Mouse (Mus musculus) forebrain, postnatal 0 days (tissue): ENCODE results near the gene Bves. TPM values are rescaled to one million over a fixed set of nuclear protein-coding genes. Genes with fewer than 3 reads are reported as not detected.

ENCODE experiments used
- ATAC-seq: fragments of 200-750 bp; cut with Nextera tagmentation; 2 replicates; pipeline ENCODE4 v1.8.0; 2017; ENCODE audit warnings: mild to moderate bottlenecking, moderate library complexity
- DNase-seq: peaks from one replicate; pipeline ENCODE4 v3.0.0-alpha.2; 2015
- H3K27ac ChIP-seq: fragments of 300-500 bp; sonication (generic); 2 replicates; pipeline ENCODE4 v1.5.1; 2014; ENCODE audit warnings: low read depth, mild to moderate bottlenecking, antibody characterized with exemption, low read length, moderate library complexity, mixed read lengths
- H3K27me3 ChIP-seq: fragments of 300-500 bp; sonication (generic); 2 replicates; pipeline ENCODE4 v1.6.1; 2014; ENCODE audit warnings: mild to moderate bottlenecking, low read length, mixed read lengths; ENCODE audit not compliant: insufficient read depth
- H3K36me3 ChIP-seq: fragments of 300-500 bp; sonication (generic); 2 replicates; pipeline ENCODE4 v1.6.1; 2014; ENCODE audit warnings: mild to moderate bottlenecking, moderate library complexity; ENCODE audit not compliant: insufficient read depth
- H3K4me1 ChIP-seq: fragments of 300-500 bp; sonication (generic); 2 replicates; pipeline ENCODE4 v1.6.1; 2014; ENCODE audit warnings: antibody characterized with exemption; ENCODE audit not compliant: insufficient read depth
- H3K4me2 ChIP-seq: fragments of 300-500 bp; sonication (generic); 2 replicates; pipeline ENCODE4 v1.6.1; 2014; ENCODE audit warnings: low read depth, mild to moderate bottlenecking, moderate library complexity
- H3K4me3 ChIP-seq: fragments of 300-500 bp; sonication (generic); 2 replicates; pipeline ENCODE4 v1.5.1; 2014; ENCODE audit warnings: low read depth, low read length, mixed read lengths
- H3K9ac ChIP-seq: fragments of 300-500 bp; sonication (generic); 2 replicates; pipeline ENCODE4 v1.6.1; 2014; ENCODE audit warnings: mild to moderate bottlenecking
- H3K9me3 ChIP-seq: fragments of 300-500 bp; sonication (generic); 2 replicates; pipeline ENCODE4 v1.6.1; 2016; ENCODE audit warnings: low read length
- CTCF ChIP-seq: sonication (generic); IDR thresholded peaks from 2 replicates; pipeline ENCODE4 v1.5.1; 2016; ENCODE audit warnings: antibody characterized with exemption, control low read depth, low read depth
- WGBS: fragments of 180-500 bp; shearing (Covaris S2); extraction: QIAGEN DNeasy Blood & Tissue Kit; methylation state at CpG from one replicate; pipeline ENCODE4 v1.1.7; 2014; 5-methylcytosine and 5-hydroxymethylcytosine counted together
- polyA plus RNA-seq: library from polyadenylated mRNA; unstranded; fragments of >200 nt; fragmentation: Nextera tagmentation; extraction: Ambion mirVana; gene quantifications from 2 replicates; pipeline ENCODE4 v1.2.1, GENCODE M21; 2015
- total RNA-seq: library from RNA; depleted of rRNA; stranded (reverse); fragments of >200 nt; gene quantifications from 2 replicates; pipeline ENCODE4 v1.2.3, GENCODE M21; 2014; rRNA removed

The Bves gene
- total and polyA plus RNA-seq, 2 experiments from 2014 or later, result 0.52 to 1.1 TPM

DNA sequence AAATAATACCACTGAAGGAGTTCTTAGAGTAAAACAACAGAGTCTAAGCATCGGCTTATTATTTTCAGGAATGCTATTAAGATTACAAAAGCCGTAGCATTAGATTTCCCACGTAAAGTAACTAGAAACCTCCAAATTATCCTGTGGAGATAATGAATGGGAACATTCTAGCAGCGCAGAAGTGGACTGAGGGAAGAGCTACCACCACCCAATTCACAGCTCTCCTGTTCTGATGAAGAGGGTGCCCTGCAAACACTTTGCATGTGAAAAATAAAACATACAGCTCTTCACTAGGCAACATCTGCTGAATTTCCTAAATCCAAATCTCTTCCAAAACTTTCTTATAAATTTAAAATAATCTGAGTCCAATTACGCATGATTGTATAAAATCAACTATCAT lies 76.6 kb downstream of the Bves start:
- WGBS, result 45% methylated on average over 5 of the region's 5 CpGs
- DNase-seq, result no peak
- no peak for TF ChIP-seq CTCF

More for the DNA sequence above, 76.6 kb downstream of the Bves start:
- Histone ChIP-seq H3K27ac (no peak overlapping the region), H3K36me3 (no peaks in the 10 kb centered on the region), H3K4me3 (no peak overlapping the region), H3K9ac (no peak overlapping the region), H3K27me3 (no peaks in the 10 kb centered on the region), H3K4me2 (no peak overlapping the region), H3K4me1 (no peaks in the 10 kb centered on the region), H3K9me3 (no peaks in the 10 kb centered on the region)
- ATAC-seq, result no peak

Other genes with a start within 250 kb of the Bves start
- gene Popdc3, start 157.7 kb upstream of the Bves start, total RNA-seq, result 2.3 and 2.6 TPM in 2 replicates
- gene Popdc3, start 157.7 kb upstream of the Bves start, polyA plus RNA-seq, result 1.6 and 2.9 TPM in 2 replicates
- gene Lin28b, start 150.6 kb downstream of the Bves start, total RNA-seq, result 5.7 and 9.0 TPM in 2 replicates
- gene Lin28b, start 150.6 kb downstream of the Bves start, polyA plus RNA-seq, result 1.2 and 2.2 TPM in 2 replicates
- gene Hace1, start 242.1 kb downstream of the Bves start, total RNA-seq, result 25.5 and 28.1 TPM in 2 replicates
- 6.5 and 7.8 TPM in 2 replicates for gene Hace1, start 242.1 kb downstream of the Bves start, polyA plus RNA-seq